Mouse (Mus musculus): ENCODE measurements around the gene Pfkfb2. TPM values are rescaled to one million over a fixed set of nuclear protein-coding genes. Genes with fewer than 3 reads are reported as not detected.

Gene Pfkfb2
- polyA plus RNA-seq, 1 experiment, result 3.0 TPM

GRCm38 (mm10) chr1:130770487-130770886, 41.4 kb upstream of the Pfkfb2 start:
- Histone ChIP-seq H3K79me3 (ENCODE audit: low read depth) (no peaks in the 10 kb centered on the region), H3K36me3 (ENCODE audit: control insufficient read depth, insufficient read depth) (no peaks in the 10 kb centered on the region)
- no peak for TF ChIP-seq CEBPB (IDR thresholded peaks at IDR 0.05; ENCODE audit: low read depth)
- TF ChIP-seq FOSL1 (IDR thresholded peaks at IDR 0.05; ENCODE audit: insufficient read depth, low read length, poor library complexity, severe bottlenecking), result no peak
- no peak for TF ChIP-seq CTCF (IDR thresholded peaks at IDR 0.05; ENCODE audit: control insufficient read depth, insufficient read depth, insufficient read length)
- TF ChIP-seq MAX (IDR thresholded peaks at IDR 0.05), result no peak
- no peak for TF ChIP-seq MYOG (IDR thresholded peaks at IDR 0.05; ENCODE audit: control insufficient read depth, extremely low read depth, insufficient read length)
- no peak for TF ChIP-seq USF1 (IDR thresholded peaks at IDR 0.05; ENCODE audit: low read depth)
- TF ChIP-seq MYOD1 (IDR thresholded peaks at IDR 0.05; ENCODE audit: control insufficient read depth, insufficient read length, low read depth), result no peak

GRCm38 (mm10) chr1:130769925-130770324, 40.9 kb upstream of the Pfkfb2 start:
- no peak for TF ChIP-seq FOSL1 (IDR thresholded peaks at IDR 0.05; ENCODE audit: insufficient read depth, low read length, poor library complexity, severe bottlenecking)
- TF ChIP-seq MAX (IDR thresholded peaks at IDR 0.05), result no peak
- TF ChIP-seq CTCF (IDR thresholded peaks at IDR 0.05; ENCODE audit: control insufficient read depth, insufficient read depth, insufficient read length), result no peak
- TF ChIP-seq USF1 (IDR thresholded peaks at IDR 0.05; ENCODE audit: low read depth), result no peak
- no peak for TF ChIP-seq CEBPB (IDR thresholded peaks at IDR 0.05; ENCODE audit: low read depth)
- TF ChIP-seq MYOD1 (IDR thresholded peaks at IDR 0.05; ENCODE audit: control insufficient read depth, insufficient read length, low read depth), result no peak
- no peak for TF ChIP-seq MYOG (IDR thresholded peaks at IDR 0.05; ENCODE audit: control insufficient read depth, extremely low read depth, insufficient read length)
- H3K4me3 ChIP-seq (ENCODE audit: insufficient read depth, poor library complexity, severe bottlenecking), result no peak overlapping the region
- H3K79me2 ChIP-seq (ENCODE audit: control insufficient read depth, insufficient read depth), result no peaks in the 10 kb centered on the region
- H3K79me3 ChIP-seq (ENCODE audit: low read depth), result no peaks in the 10 kb centered on the region
- H3K27me3 ChIP-seq (ENCODE audit: control insufficient read depth, insufficient read depth, insufficient read length), result peaks cover 5% of the 10 kb centered on the region
- no peak overlapping the region for H3ac ChIP-seq (ENCODE audit: control insufficient read depth, insufficient read length, low read depth)
- no peaks in the 10 kb centered on the region for H3K36me3 ChIP-seq (ENCODE audit: control insufficient read depth, insufficient read depth)

More at GRCm38 (mm10) chr1:130770487-130770886, 41.4 kb upstream of the Pfkfb2 start:
- Histone ChIP-seq H3K27me3 (ENCODE audit: control insufficient read depth, insufficient read depth, insufficient read length) (peaks cover 5% of the 10 kb centered on the region), H3K4me3 (ENCODE audit: insufficient read depth, poor library complexity, severe bottlenecking) (no peak overlapping the region), H3ac (ENCODE audit: control insufficient read depth, insufficient read length, low read depth) (no peak overlapping the region), H3K79me2 (ENCODE audit: control insufficient read depth, insufficient read depth) (no peaks in the 10 kb centered on the region)

GRCm38 (mm10) chr1:130767066-130767465, 38.0 kb upstream of the Pfkfb2 start:
- Histone ChIP-seq H3K4me3 (ENCODE audit: insufficient read depth, poor library complexity, severe bottlenecking) (no peak overlapping the region), H3K27me3 (ENCODE audit: control insufficient read depth, insufficient read depth, insufficient read length) (peaks cover 5% of the 10 kb centered on the region), H3ac (ENCODE audit: control insufficient read depth, insufficient read length, low read depth) (no peak overlapping the region), H3K79me2 (ENCODE audit: control insufficient read depth, insufficient read depth) (no peaks in the 10 kb centered on the region), H3K79me3 (ENCODE audit: low read depth) (no peaks in the 10 kb centered on the region), H3K36me3 (ENCODE audit: control insufficient read depth, insufficient read depth) (no peaks in the 10 kb centered on the region)
- no peak for TF ChIP-seq MYOD1 (IDR thresholded peaks at IDR 0.05; ENCODE audit: control insufficient read depth, insufficient read length, low read depth)
- no peak for TF ChIP-seq FOSL1 (IDR thresholded peaks at IDR 0.05; ENCODE audit: insufficient read depth, low read length, poor library complexity, severe bottlenecking)
- TF ChIP-seq CEBPB (IDR thresholded peaks at IDR 0.05; ENCODE audit: low read depth), result no peak
- TF ChIP-seq USF1 (IDR thresholded peaks at IDR 0.05; ENCODE audit: low read depth), result no peak
- TF ChIP-seq MAX (IDR thresholded peaks at IDR 0.05), result no peak
- no peak for TF ChIP-seq MYOG (IDR thresholded peaks at IDR 0.05; ENCODE audit: control insufficient read depth, extremely low read depth, insufficient read length)
- no peak for TF ChIP-seq CTCF (IDR thresholded peaks at IDR 0.05; ENCODE audit: control insufficient read depth, insufficient read depth, insufficient read length)

GRCm38 (mm10) chr1:130764027-130764461, 35.0 kb upstream of the Pfkfb2 start:
- Histone ChIP-seq H3K4me3 (ENCODE audit: insufficient read depth, poor library complexity, severe bottlenecking) (no peak overlapping the region), H3K27me3 (ENCODE audit: control insufficient read depth, insufficient read depth, insufficient read length) (no peaks in the 10 kb centered on the region), H3K79me2 (ENCODE audit: control insufficient read depth, insufficient read depth) (no peaks in the 10 kb centered on the region), H3K36me3 (ENCODE audit: control insufficient read depth, insufficient read depth) (no peaks in the 10 kb centered on the region), H3ac (ENCODE audit: control insufficient read depth, insufficient read length, low read depth) (no peak overlapping the region), H3K79me3 (ENCODE audit: low read depth) (no peaks in the 10 kb centered on the region)
- no peak for TF ChIP-seq MYOG (IDR thresholded peaks at IDR 0.05; ENCODE audit: control insufficient read depth, extremely low read depth, insufficient read length)
- TF ChIP-seq MYOD1 (IDR thresholded peaks at IDR 0.05; ENCODE audit: control insufficient read depth, insufficient read length, low read depth), result no peak
- no peak for TF ChIP-seq USF1 (IDR thresholded peaks at IDR 0.05; ENCODE audit: low read depth)
- no peak for TF ChIP-seq MAX (IDR thresholded peaks at IDR 0.05)
- no peak for TF ChIP-seq CTCF (IDR thresholded peaks at IDR 0.05; ENCODE audit: control insufficient read depth, insufficient read depth, insufficient read length)
- no peak for TF ChIP-seq CEBPB (IDR thresholded peaks at IDR 0.05; ENCODE audit: low read depth)
- TF ChIP-seq FOSL1 (IDR thresholded peaks at IDR 0.05; ENCODE audit: insufficient read depth, low read length, poor library complexity, severe bottlenecking), result no peak

- Histone ChIP-seq H3K79me3 (ENCODE audit: low read depth) (no peaks in the 10 kb centered on the region), H3K36me3 (ENCODE audit: control insufficient read depth, insufficient read depth) (no peaks in the 10 kb centered on the region), H3ac (ENCODE audit: control insufficient read depth, insufficient read length, low read depth) (no peak overlapping the region), H3K27me3 (ENCODE audit: control insufficient read depth, insufficient read depth, insufficient read length) (no peaks in the 10 kb centered on the region), H3K79me2 (ENCODE audit: control insufficient read depth, insufficient read depth) (no peaks in the 10 kb centered on the region), H3K4me3 (ENCODE audit: insufficient read depth, poor library complexity, severe bottlenecking) (no peak overlapping the region)
- no peak for TF ChIP-seq CTCF (IDR thresholded peaks at IDR 0.05; ENCODE audit: control insufficient read depth, insufficient read depth, insufficient read length)
- TF ChIP-seq MAX (IDR thresholded peaks at IDR 0.05), result no peak
- TF ChIP-seq MYOD1 (IDR thresholded peaks at IDR 0.05; ENCODE audit: control insufficient read depth, insufficient read length, low read depth), result no peak
- TF ChIP-seq MYOG (IDR thresholded peaks at IDR 0.05; ENCODE audit: control insufficient read depth, extremely low read depth, insufficient read length), result no peak
Measured at GRCm38 (mm10) chr1:130762045-130762760, 33.1 kb upstream of the Pfkfb2 start.

All from C2C12 (cell line).